Mouse (Mus musculus) testis, adult 2 months (tissue): ENCODE results near the gene Slamf8.

Source experiments
- CTCF ChIP-seq: fragments of 200-500 bp; IDR thresholded peaks from 2 replicates; pipeline ENCODE4 v1.5.1; 2012; ENCODE audit warnings: low read depth, mild to moderate bottlenecking, inconsistent platforms, low read length, moderate library complexity; ENCODE audit not compliant: control insufficient read depth, insufficient read depth, insufficient replicate concordance
- POLR2A ChIP-seq: fragments of 200-500 bp; IDR thresholded peaks from 2 replicates; pipeline ENCODE4 v1.6.1; 2012; ENCODE audit warnings: low read depth, mild to moderate bottlenecking, inconsistent platforms, low read length, moderate library complexity; ENCODE audit not compliant: control insufficient read depth

GRCm38 (mm10) chr1:172623599-172623998 lies 33.2 kb upstream of the Slamf8 start:
- TF ChIP-seq POLR2A (no peak), CTCF (no peak)
